ENCODE assay signal across 15 mouse cellular contexts in the genomic region with DNA sequence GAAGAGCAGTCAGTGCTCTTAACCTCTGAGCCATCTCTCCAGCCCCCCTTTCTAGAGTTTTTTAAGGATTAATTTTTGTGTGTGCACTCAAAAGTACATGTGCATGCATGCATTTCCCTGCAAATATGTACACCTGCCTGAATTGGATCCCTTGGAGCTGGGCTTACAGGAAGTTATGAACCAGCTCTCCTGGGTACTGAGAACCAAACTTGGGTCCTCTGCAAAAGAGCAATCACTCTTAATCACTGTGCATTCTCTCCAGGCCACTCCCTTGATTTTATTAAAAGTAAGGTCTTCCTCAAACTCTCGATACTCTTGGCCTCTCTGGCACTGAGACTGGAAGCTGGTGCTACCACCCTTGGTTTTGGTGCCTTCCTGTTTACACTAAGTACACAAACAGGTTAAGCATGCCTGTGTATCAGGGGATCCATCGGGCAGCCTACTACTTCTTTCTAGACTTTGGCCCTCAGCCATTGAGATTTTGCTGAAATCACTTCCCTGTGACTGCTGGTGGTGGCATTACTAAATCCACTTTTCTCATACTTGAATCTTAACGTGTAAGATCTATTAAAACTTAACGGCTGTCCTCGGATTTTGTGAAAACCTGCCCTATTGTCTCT.
"Had no signal": no experiment of that assay in that cellular context is flagged by ENCODE, and none has a peak within 500 bp of the region (broad histone marks: within the 10 kb centered on the region; RNA-seq: fewer than 3 reads in every experiment).

No protein-coding gene starts in this region.

- H3K4me3 ChIP-seq: liver, embryonic 15.5 days; midbrain, embryonic 15.5 days; neural tube, embryonic 12.5 days had no signal

- H3K9ac ChIP-seq: liver, embryonic 15.5 days; midbrain, embryonic 15.5 days; neural tube, embryonic 12.5 days had no signal

- ATAC-seq: hindbrain, postnatal 0 days; lung, postnatal 0 days; midbrain, embryonic 15.5 days had no signal

- H3K27ac ChIP-seq: hindbrain, postnatal 0 days; liver, embryonic 15.5 days; midbrain, embryonic 15.5 days; neural tube, embryonic 12.5 days had no signal

- H3K4me2 ChIP-seq: liver, embryonic 11.5 days; liver, embryonic 15.5 days; midbrain, embryonic 15.5 days; neural tube, embryonic 12.5 days had no signal

- H3K9me3 ChIP-seq: liver, embryonic 15.5 days; midbrain, embryonic 15.5 days; neural tube, embryonic 12.5 days had no signal

- H3K27me3 ChIP-seq: liver, embryonic 15.5 days; midbrain, embryonic 15.5 days; neural tube, embryonic 12.5 days had no signal

- DNase-seq: kidney, adult 11 months; kidney, adult 9 months; kidney, postnatal 14 days; left cerebral cortex, postnatal 4 days; lung, adult 2 months; lung, postnatal 36 days; right cerebral cortex, postnatal 4 days; spleen, adult 18-20 months; thymus, postnatal 36 days had no signal
